Mouse (Mus musculus): Measurements from ENCODE around the gene Gse1. TPM values are rescaled to one million over a fixed set of nuclear protein-coding genes. Genes with fewer than 3 reads are reported as not detected.

Gse1 gene
- total RNA-seq, 2 experiments from 2014 or later = 27.2 to 42.9 TPM

DNA sequence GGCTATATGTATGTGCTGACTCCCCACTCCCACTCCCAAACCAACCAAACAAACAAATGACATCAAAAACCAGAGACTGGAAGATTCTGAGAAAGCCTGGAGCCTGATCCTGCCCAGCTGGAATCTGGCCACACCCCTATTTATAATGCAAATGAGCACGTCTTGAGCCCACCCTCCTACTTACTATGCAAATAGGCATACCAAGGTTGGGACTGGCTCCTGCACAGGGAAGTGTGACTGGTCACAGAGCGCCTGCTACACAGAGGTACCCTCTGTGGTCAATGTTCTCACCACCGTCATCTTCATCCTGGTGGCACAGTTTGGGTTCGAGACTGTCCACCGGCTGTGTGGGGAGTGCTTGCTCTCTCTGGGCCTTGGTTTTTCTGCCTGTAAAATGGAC, 146.9 kb downstream of the Gse1 start:
- no peak for DNase-seq

DNA sequence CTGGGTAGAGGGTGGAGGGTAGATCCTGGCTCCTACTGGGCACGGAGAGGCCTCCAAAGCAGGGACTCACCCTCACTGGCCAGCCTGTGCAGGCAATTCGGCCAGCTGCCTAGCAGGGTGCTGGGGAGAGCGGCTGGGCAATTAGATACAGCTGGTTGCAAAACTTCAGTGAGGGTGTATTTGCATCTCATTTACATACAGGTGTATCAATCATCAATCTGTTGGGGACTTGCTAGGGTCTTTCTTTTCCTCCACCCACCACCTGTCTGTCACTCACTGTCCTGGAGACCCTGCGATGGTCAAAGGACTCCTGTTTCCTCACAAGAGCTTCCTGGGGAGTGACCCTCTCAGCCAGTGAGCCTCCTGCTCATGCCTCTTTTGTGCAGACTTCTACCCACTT, 148.0 kb downstream of the Gse1 start:
- no peak for DNase-seq

DNA sequence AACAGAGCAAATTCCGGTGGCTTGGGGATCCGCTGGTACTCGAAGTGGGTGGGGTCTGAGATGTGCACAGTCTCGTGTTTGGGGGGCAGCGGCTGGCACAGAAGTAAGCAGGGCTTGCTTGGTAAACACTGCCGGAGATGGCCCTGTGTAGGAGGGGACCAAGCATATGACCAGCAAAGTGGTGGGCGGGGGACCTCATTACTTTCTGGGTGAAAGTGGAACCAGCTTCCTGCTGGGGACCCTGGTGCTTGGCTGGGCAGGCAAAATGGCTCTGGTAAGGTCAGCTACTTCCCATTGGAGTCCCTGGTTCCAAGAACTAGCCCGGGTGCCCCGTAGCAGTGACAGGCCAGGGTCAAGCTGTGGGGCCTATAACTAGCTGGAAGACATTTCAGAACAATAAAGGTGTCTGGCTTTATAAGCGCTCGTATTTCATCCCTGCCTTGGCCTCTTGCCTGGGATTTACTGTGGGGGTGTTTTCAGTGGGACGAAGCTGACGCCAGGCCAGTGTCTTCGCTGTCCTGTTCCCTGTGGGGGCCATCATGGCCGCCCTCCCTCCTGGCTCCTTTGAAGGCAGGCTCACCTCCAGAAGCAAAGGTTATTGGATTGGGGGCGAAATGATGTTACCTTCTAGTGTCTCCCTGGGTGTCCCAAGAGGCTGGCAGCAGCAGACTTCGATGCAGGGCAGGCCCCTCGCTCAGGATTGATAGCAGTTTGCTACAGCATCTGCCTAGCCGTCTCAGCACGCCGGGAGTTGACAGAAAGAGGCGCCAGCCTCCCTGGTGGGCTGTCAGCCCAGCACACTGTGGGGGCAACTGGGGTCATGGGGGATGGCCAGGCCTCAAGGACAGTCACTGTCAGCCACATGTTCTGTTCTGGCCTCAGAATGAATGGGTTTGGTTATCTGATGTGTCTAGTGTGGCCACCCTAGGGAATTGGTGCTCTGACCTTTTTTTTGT, 148.9 kb downstream of the Gse1 start:
- DNase-seq = no peak

DNA sequence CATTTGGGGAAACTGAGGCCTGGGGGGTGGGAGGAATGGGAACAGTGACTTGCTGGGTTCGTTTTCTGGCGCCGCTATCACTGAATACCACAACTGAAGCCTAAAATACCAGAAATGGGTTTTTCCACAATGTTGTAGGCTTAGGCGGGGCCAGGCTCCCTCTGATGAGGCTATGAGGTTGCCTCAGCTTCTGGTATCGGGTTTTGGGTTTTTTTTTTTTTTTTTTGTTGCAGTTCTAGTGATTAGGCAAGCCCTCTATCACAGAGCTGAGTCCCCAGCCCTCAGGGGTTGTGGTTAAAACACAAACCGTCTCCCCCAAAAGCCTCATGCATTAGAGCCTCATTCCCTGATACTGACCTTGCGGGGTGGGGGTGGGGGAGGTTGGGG, 149.5 kb downstream of the Gse1 start:
- no peak for DNase-seq

DNA sequence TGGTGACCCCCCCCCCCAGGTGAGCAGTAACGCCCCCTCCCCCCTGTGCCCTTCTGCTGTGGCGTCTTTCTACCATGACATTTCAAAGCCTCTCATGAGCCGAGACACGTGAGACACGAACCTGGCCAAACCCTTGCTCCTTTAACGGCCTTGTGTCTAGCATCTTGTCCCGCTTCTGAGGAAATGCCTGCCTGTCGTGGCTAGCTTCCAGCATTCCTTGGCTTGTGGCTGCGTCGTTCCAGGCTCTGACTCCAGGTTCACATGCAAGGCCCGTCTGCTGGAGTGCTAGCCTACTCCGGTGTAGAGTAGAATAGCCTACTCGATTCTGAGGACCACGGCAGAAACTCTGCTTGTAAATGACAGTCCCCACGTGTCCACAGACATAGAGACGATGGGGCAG, 150.1 kb downstream of the Gse1 start:
- peak; percentile 74 for DNase-seq

DNA sequence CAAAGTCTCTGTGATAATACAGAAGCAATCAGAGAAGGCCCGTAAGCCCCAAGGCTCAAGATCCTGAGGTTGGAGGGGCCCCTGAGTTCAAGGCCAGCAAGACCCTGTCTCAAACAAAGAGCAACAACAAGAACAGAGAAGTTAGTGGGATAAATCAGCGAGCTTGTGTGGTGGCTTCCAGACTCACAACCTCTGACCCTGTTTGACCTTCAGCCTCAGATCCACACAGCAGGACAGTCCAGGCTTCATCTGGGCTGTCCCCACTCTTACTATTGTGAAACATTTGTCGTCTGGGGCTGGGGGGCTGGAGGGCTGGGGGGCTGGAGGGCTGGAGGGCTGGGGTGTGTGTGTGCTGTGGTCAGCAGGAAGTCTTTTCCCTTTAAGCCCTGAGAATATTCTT, 150.8 kb downstream of the Gse1 start:
- DNase-seq = no peak

DNA sequence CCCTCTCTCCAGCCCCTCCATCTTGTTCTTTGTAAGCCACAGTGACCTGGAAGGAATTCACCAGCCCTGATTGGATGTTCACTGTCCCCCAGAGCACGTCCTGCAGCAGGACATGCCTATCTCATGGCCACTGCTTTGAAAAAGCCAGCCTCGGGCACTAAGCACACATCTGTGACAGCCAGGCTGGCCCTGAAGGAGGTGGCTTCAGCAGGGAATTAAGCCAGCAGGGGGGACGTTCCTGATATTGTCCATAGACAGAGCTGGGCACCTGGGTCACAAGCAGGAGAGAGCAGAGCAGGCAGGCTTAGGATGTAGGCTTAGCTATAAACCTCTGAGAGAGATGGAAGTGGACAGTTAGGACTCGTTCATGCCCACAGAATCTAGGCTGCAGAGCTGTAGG, 153.6 kb downstream of the Gse1 start:
- DNase-seq = no peak

DNA sequence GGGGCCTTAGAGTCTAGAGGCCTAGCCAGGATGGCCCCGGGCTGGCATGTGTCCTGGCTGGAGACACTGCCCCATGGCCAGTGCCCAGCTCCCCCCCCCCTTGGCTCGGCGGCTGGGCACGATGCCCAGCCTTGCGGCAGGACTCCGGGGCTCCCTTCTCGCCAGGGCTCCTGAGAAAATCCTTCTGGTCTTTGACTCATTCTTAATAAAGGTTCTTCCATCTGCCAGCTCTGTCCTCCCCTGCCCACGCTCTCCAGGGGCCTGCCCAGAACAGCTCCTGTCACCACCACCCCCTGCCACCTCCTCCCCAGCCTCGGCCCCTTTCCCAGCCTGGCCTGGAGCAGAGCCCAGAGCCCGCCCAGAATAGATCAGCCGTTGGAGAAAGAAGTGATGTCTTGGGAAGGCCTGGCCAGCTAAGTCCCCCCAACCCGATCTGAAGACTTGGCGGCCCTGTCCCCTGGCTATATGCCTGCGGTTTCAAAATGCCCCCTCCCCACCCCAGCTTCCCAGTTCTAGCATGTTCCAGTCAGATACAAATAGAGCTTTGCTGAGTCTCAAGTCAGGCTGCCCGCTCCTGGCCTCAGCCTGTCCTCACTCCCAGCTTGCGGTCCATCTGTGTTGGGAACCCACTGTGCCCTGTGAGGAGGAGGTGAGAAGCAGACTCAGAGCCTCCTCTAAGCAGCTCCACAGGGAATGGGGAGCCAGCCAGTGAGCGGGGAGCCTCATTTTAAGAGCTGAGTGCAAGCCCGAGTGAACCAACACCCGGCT, 154.4 kb downstream of the Gse1 start:
- DNase-seq = peak; percentile 92

DNA sequence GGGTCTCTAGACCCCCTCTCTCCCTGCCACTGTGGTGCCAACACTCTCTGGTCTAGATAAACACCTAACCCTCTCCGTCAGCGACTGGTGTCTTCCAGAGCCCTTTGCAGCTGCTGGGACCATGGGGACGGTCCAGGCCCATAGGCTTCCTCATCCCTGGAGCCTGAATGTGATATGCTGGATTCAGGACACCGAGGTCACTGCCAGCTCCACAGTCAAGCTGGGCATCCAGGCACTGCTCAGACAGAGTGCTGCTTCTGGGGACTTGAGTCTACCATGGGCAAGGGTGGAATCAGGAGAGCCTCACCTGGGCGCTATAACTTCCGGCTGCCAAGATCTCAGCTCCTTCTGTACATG, 154.9 kb downstream of the Gse1 start:
- DNase-seq = no peak

DNA sequence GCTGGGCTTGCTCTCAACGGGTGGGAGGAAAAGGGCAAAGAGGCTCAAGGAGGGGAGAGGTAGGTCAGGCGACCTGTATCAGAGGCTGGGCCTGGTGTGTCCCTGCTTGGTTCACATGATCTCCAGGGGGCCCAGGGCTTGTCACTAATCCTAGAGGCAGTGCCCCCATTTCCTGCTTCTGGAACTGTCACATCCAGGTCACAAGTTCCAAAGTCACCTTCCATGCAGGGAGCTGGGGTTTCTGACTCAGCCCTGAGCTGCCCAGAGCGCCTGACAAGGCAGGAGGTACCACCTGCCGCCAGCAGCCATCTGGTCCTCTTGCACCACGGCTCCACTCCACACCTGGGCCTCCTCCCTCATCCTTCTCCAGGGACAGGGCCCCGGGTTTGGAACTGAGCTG, 155.5 kb downstream of the Gse1 start:
- DNase-seq = no peak

DNA sequence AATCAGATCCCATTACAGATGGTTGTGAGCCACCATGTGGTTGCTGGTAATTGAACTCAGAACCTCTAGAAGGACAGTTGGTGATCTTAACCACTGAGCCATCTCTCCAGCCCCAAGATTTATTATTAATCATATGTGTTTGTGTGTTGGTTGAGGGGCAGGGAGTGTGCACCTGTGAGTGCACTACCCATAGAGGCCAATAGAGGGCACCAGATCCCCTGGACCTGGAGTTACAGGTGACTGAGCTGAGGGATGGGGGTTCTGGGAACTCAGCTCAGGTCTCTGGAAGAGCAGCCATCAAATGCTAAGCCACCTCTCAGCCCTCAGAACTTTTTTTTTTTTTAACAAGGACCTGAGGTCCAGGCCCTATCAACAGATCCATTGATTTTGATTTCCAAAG, 156.5 kb downstream of the Gse1 start:
- no peak for DNase-seq

DNA sequence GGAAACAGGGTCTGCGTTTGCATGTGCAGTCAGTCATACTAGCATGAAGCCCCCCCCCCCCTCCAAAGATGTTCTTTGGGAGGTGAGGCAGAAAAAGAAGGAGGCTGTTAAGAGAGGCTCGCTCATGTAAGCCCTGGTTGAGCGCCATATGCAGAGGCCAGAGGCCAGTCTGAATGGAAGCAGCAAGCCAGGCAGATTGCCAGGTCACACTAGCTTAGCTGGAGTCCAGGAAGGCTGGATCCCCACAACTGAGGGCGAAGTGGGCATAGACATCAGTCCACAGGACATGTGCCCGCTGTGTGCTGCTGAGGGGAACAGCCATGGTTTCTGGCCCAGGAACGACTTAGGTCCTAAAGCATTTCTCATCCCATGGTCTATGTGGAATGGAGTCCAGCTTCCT, 160.0 kb downstream of the Gse1 start:
- DNase-seq = no peak

DNA sequence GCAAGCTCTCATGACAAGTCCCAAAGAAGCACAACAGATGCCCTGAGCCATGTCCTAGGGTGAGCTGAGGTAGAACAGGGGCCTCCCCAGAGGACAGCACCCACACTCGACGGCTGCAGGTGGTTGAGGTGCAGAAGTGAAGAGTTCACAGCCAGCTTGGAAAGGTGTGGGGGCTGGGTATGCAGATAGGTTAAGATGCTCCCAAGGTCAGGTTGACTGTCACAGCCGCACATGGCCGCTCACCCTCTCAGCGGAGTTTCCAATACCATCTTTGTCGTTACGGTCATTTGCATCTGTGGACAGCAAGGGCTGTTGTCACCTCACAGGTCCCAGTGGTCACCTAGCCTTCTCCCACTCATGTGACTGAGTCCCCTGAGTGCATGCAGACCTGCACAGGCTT, 162.3 kb downstream of the Gse1 start:
- no peak for DNase-seq

DNA sequence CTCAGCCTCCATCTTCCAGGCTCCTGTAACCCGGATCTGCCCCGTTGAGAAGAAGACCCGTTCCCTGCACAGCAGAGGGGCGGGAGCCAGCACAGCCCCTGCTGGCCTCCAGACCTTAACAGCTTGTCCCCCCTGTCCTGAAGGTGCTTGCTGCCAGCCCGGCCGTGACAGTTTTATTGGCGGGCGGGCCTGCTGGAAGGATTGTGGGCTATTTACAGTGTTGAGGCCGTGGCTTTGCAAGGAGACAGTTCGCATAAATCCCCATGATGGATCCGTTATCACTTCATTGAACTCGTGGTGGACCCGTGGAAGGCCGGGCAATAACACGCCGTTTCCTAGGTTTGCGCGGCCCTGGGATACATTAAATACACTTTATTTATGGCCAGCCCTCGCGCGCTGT, 163.6 kb downstream of the Gse1 start:
- DNase-seq = no peak

DNA sequence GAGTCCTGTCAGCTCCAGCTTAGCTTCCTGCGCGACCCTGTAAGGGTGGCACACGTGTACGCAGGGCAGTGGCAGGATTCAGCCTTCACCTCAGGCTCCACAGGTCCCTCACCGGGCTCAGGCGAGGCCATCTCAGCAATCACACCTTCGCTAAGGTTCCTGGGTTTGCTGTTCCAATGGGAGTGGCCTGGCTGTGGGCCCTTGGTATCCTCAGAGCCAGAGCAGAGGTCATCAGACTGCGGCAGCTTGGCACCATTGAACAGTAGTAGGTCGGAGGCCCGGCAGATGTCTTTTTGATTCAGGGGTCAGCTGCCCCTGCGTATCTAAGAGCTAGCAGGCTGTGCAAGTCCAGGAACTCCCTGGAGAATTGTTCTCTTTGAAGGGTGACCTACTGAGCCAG, 164.8 kb downstream of the Gse1 start:
- DNase-seq = peak; percentile 64

DNA sequence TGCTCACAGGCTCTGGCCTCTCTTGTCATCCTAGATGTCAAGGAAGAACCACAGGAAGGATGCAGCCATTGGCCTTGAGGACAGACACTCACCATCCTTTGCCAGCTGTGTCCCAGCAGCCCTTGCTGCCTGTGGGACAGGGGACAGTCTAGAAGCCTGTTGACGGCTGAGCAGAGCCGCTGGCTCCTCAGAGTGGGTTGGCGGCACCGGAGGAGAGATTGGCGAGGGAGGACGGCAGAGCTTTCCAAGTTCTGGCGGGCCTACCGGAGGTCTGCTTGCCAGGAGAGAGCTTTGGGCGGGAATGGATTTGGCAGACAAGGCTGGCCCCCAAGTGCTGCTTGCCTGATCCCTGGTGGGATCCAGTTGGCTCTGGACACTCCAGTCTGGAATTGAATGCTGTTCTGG, 165.6 kb downstream of the Gse1 start:
- peak; percentile 77 for DNase-seq

DNA sequence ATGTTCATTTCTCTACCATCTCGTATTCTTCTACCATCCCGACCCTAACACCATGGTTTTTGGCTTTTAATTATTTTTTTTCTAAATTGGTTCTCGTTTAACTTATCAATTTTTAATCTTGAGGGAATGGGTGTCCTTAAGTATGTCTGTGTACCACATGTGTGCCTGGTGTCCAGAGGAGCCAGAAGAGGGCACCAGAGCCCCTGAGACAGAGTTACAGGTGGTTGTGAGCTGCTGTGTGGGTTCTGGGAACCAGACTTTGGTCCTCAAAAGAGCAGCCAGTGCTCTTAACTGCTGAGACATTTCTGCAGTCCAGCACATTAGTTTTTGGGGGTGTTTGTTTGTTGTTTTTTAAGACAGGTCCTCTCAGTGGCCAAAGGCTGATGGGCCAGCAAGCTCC, 167.6 kb downstream of the Gse1 start:
- no peak for DNase-seq

DNA sequence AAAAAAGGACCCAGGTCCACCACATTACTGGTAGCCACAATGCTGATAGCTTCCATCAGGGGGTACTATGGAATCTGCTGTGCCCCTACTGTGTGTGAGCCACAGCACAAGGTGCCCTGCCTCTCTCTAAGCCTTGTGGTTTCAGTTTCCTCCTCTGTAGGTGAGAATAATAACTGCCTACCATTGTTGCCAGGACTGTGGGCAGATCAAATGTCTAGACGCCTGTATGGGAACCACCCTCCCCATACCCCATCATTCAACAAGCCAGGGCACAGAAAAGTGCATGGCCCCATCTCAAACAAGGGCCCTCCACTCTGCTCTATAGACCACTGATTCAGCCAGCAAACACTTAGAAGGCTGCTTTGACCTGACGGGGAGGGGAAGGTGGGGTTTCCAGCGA, 168.5 kb downstream of the Gse1 start:
- no peak for DNase-seq

DNA sequence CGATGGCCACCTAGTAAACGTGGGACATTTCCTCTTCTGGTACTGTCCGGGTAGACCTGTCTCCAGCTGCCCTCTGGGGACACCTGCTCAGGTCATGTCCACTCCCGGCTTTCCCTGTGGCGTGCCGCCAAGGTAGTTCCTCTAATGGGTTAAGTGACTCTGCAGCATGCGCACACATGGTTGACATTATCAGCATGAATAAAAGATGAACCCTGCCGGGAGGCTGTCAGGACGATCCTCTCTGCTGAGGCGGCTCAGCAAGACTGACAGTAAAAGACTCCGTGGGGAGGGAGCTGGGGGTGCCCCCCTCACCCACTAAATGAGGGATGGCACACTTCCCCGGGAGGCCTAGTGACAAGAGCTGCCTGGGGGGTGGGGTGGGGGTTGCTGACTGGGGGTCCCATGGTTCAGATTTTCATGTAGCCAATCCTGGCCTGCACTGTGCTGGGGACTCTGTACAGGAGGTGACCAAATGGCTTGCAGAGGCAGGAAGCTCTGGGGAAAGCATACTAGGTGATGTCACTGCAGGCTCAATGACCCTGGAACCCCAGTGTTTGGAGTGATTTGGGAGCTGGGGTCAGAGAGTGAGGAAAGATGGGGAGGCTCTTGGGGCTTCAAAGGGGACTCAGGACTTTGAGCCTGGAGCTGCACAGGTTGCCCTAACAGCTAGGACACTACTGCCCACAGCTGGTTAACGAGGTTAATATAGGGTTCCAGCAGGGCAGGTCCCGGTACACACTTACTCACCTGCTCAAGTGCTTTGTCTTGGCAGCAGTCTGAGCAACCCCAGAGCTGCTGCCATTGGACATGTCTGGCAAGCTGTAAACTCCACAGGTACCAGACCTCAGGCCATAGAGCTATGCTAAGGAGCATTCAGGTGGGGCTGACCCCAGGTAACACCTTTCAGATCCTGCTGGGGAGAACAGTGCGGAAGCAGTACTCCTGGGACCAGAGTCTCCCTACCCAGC, 169.5 kb downstream of the Gse1 start:
- no peak for DNase-seq

DNA sequence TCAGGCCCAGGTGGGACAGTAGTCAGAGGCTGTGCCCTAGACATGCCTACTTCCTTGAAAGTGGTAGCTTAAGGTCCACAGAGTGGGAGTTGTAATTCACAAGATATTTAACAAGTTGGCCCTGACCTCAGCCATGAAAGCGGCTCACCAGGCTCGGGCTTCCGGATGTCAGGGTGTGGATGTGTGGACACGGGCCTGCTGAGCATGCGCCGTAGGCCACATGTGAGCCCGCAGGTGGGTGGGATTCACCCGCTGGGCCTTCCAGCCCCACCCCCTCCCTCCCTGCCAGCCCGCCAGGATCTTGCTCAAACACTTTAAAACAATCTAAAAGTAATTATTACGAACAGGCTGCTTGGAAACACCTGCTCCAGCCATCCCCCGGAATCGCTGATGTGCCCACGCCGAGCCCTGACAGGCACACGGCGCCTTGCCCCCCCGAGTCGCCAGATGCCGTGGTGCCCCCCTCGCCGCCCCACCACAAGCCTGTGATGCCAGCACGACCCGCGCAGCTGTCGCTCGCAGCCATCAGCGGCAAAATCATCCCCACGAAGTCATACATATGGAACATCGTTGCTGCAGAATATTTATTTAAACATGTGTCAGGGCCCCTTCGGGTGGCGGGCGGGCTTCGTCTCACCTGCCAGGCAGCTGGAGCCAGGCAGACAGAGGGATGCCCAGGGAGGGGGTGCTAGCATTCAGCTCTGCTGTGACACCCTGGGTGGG, 171.1 kb downstream of the Gse1 start:
- DNase-seq = no peak

DNA sequence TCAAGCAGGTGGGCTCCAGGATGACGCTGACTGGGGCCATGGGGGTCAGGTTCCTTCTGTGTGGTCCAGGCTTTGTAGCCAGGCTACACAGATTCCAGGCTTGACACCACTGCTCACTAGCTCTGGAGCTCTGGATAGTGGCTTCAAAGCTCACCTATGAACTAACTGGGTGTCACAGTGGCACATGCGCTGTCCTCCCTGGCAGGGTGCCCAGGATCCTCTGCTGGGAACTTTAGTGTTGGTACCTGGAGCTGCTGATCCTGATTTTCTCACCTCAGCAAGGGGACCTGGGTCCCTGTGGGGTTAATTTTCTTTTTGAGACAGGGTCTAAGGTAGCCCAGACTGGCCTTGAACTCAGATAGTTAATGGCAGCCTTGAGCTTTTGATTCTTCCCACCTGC, 173.0 kb downstream of the Gse1 start:
- no peak for DNase-seq

DNA sequence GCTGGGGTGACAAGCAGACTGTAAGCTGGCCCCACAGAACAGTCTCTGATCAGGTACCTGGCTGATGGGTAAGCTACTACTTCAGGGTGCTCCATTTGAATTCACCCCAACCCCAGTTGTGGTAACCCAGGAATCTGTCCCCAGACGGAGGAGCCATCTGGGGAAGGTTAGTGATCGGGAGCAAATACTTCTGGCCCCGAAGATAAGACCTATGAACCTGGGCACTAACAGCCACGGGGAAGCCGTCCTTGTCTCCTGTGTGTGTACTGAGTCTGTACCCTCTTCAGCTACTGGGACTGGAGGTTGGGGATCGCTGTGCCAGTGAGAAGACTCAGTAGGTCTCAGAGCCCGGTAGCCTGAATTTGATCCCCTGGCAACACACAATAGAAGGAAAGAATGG, 173.5 kb downstream of the Gse1 start:
- DNase-seq = no peak

Data from adrenal gland, postnatal 10 days (tissue).